Mouse (Mus musculus): ENCODE measurements around the gene Arl4d.

Arl4d gene

GRCm38 (mm10) chr11:101674106-101674505 lies 8.8 kb downstream of the Arl4d start:
- in situ Hi-C loops (cut with MboI; ENCODE audit: low sequenced_read_pairs) = no loop called here

GRCm38 (mm10) chr11:101675349-101675748 lies 10.0 kb downstream of the Arl4d start:
- in situ Hi-C loops (cut with MboI; ENCODE audit: low sequenced_read_pairs) = no loop called here

DNA sequence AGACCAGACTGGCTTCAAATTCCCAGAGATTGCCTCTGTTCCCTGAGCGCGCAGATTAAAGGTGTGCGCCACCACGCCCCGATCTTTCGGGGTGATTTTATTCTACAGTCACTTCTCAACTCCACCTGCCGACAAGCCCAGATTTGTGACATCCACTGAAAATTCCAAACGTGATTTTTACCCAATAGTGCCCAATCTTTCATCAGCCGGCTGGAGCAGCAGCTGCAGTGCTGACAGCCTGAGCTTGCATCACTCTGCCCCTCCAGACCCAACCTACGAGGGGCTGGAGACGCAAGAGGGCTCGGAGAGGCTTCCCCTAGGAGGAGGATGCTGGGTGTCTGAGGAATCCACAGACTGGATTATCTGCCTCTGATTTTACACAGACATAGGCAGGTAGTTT lies 12.3 kb downstream of the Arl4d start:
- in situ Hi-C loops (cut with MboI; ENCODE audit: low sequenced_read_pairs) = no loop called here

DNA sequence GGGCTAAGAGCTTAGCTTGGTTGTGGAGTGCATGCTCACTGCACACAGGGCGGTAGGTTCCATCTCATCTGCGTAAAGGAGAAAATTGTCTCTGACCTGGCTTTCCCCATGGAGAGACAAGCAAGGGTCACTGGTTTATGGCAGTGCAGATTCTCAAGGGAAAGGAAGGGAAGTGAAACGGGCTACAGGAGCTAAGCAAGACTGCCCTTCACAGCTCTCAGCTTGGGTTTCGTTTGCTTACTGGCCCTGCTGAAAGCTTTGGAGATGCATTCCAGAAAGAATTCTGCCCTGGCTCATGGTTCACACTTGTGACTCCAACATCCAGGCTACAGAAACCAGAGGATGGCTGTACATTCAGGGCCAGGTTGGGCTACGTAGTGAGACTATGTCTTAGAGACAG lies 13.4 kb downstream of the Arl4d start:
- in situ Hi-C loops (cut with MboI; ENCODE audit: low sequenced_read_pairs) = no loop called here

DNA sequence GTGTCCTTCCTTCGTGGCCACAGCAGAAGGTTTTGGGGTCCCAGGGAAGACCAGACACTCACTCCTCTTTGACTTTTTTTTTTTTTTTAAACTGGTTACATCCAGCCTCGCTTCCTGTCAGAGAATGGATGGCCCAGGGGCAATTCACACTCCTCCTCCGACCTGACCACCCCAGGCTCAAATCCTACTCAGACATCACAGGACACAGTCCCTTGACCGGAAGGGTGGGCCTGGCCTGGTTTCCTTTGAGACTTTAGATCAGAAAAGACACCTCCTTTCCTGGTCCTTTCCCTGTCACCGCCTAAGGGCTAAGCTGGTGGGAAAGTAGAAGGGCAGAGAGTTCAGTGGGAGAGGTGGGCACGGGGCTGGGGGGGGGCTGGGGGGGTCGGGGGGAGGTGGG lies 14.6 kb downstream of the Arl4d start:
- in situ Hi-C loops (cut with MboI; ENCODE audit: low sequenced_read_pairs) = no loop called here

GRCm38 (mm10) chr11:101680634-101681325 lies 15.4 kb downstream of the Arl4d start:
- in situ Hi-C loops (cut with MboI; ENCODE audit: low sequenced_read_pairs) = no loop called here

DNA sequence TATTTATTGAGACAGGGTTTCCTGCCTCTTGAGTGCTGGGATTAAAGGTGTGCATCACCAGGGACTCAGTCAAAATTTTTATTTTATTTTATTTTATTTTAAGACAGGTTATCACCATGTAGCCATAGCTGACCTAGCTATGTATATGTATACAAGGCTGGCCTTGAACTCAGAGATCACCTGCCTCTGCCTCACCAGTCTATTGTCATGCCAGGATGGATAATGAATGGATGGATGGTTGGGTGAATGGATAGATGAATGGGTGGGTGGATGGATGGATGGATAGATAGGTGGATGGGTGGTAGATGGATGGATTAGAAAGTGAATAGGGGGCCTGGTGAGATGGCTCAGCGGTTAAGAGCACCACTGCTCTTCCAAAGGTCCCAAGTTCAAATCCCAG lies 16.6 kb downstream of the Arl4d start:
- in situ Hi-C loops (cut with MboI; ENCODE audit: low sequenced_read_pairs) = no loop called here

- in situ Hi-C loops (cut with MboI; ENCODE audit: low sequenced_read_pairs) = no loop called here
These were observed 17.1 kb downstream of the Arl4d start for GRCm38 (mm10) chr11:101682410-101682960.

DNA sequence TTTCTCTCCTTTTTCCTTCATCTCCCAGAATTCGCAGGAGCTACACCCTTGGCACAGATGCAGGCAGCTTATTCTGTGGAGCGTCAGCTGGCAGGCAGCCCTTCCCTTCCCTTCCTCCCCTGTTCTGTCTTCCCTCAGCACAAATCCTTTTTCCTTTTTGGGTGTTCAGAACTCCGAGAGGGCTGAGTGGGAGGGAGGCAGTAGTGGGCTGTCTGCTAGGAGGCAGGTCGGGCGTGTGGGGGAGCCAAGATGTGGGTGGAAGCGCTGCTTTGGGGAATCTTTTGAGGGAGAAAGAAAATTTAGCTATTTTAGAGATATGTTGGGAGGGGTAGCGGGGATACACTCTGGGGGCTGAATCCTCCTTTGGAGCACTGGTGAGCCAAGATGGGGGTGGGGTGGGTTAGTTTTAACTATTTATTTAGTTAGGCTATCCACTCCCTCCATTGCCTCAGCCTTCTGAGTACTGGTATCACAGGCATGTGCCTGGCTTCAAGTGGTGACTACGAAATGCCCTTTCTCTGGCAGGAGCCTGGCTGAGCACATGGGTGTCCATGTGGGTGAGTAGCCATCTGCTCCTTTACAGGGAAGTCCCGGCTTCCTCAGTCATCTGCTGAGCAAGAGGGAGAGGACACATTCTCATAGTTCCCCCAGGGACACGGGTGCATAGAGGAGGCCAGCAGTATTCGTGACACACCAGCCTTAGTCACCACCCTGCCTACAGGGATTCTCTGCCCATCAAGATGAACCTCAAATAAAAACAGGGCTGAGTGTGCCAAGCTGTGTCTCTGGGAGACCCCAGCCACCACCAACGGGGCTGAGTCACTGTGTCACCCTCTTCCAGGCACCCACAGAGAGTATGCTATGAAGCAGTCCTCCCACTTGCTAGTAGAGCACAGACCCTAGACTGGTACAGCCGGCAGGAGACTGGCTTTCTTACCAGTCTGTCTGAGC lies 22.3 kb downstream of the Arl4d start:
- in situ Hi-C loops (cut with MboI; ENCODE audit: low sequenced_read_pairs) = no loop called here

GRCm38 (mm10) chr11:101689701-101690113 lies 24.4 kb downstream of the Arl4d start:
- in situ Hi-C loops (cut with MboI; ENCODE audit: low sequenced_read_pairs) = no loop called here

DNA sequence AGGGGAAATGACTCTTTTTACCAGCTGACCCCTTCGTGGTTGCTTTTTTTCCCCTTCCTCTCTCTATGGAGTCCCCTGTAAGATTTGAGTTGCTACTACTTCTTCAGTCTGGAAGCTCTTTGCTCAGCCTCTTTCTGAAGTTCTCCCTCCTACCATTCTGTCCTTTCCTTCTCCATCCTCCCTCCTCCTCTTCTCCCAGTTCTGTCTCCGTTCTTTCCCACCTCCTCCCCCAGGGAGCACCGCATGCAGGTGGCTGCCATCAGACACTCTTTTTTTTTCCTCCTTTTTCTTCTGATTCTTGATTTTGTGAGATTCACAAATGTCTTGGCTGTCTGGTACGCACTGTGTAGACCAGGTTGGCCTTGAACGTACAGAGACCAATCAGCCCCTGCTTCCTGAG lies 25.0 kb downstream of the Arl4d start:
- in situ Hi-C loops (cut with MboI; ENCODE audit: low sequenced_read_pairs) = no loop called here

DNA sequence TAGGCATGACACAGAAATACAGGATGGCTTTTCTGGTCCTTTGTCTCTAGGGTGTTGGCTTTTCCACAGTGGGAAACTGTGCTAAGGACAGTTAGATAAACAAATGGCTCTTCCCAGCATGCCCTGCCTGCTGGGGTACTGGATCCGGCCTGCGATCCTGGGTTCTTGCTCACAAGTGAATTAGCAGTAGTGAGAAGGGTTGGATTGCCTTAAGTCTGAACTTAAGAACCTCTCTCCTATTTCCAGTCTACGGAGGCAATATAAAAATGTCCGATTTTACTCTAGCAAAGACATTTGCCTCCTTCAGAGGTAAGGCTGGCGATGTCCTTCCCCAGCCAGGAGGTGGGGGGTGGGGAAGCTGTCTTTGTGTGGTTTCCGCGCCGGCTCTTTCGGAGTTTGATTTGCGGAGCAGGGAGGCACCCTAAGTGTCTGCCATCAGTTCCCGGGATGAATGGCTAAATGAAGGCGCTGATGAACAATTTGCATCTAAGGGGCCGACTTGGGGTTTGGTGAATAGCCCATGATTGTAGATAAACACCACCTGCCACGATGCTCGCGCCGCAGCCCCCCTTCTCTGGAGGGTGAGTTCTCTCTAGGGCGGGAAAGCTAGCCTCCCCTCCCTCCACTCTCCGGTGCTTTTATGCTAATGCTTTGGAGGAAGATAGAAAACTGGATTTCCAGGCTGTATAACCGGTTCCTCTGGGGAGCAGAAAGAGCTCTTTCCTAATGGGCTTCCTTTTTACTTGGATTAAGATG lies 30.7 kb downstream of the Arl4d start:
- in situ Hi-C loops (cut with MboI; ENCODE audit: low sequenced_read_pairs) = no loop called here

DNA sequence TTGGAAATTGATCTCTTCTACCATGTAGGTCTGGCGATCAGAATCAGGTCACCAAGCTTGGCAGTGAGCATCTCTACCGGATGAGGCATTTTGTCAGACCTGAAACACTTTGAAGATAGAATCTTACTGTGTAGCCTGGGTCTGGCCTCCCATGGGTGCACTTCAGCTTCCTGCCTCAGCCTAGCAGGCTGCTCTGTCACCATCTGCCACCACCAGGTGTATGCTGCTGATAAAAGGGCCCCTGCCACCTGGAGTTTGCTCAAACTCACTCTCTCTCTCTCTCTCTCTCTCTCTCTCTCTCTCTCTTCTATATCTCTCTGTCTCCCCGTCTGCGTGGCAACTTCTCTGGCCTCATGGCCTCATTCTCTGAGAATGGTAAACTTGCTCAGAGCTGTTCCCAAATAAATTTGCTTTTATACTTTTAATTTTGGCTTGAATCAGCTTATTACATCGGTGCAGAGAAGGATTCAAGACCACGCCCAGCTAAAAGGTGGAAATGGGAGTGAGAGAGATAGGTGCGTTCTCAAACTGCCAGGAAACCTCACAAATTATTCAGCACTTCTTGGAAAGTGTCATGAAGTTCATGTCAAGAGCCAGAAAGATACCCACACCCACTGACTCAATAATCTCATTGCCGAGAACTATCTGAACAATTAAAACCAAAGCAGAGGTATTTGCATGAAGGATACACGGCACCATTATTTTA lies 32.0 kb downstream of the Arl4d start:
- in situ Hi-C loops (cut with MboI; ENCODE audit: low sequenced_read_pairs) = no loop called here

DNA sequence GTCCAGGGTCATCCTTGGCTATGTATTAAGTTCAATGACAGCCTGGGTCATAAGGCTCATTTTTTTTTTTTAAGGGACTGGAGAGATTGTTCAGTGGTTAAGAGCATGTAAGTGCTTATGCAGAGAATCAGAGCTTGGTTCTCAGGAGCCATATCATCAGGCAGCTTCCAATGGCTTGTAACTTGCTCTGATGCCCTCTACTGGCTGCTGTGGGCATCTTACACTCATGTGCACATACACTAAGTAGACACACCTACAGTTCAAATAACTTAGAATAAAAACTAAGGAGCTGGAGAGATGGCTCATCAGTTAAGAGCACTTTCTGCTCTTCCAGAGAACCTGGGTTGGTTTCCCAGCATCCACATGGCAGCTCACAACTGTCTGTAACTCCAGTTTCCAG lies 32.8 kb downstream of the Arl4d start:
- in situ Hi-C loops (cut with MboI; ENCODE audit: low sequenced_read_pairs) = no loop called here

GRCm38 (mm10) chr11:101699556-101699955 lies 34.2 kb downstream of the Arl4d start:
- in situ Hi-C loops (cut with MboI; ENCODE audit: low sequenced_read_pairs) = no loop called here

DNA sequence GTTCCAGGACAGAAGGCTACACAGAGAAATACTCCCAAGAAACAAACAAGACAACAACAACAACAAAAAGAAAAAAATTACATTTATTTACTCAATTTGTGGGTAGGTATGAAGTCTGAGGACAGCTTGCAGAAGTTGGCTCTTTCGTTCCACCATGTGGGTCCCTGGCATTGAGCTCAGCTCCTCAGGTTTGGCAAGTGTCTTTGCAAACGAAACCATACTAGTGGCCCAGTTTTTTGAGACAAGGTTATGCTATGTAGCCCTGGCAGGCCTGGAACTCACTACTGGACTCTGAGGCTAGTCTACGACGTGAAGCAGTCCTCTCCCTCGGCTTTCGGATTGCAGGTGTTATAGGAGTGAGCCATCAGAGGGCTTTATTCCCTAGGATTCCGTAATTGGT lies 34.6 kb downstream of the Arl4d start:
- in situ Hi-C loops (cut with MboI; ENCODE audit: low sequenced_read_pairs) = no loop called here

- in situ Hi-C loops (cut with MboI; ENCODE audit: low sequenced_read_pairs) = no loop called here
These were observed 35.1 kb downstream of the Arl4d start for GRCm38 (mm10) chr11:101700446-101700845.

DNA sequence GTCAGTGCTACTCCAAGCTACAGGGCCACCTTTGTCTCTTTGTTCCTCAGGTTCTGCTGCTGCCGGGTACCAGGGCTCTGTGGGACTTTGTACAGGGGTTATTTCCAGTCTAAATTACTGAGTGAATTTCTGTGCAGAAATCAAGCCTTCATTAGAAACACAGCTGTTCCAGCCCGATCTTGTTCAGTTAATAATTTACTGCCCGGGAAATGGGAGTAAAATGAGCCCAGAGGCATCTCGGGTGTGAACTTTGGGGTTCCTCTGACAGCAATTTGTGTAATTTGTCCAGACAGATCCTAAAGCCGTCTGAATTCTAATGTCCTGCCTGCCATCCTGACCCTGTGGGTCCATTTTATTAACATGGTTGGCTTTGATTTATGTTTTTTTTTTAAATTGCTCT lies 38.7 kb downstream of the Arl4d start:
- in situ Hi-C loops (cut with MboI; ENCODE audit: low sequenced_read_pairs) = no loop called here

DNA sequence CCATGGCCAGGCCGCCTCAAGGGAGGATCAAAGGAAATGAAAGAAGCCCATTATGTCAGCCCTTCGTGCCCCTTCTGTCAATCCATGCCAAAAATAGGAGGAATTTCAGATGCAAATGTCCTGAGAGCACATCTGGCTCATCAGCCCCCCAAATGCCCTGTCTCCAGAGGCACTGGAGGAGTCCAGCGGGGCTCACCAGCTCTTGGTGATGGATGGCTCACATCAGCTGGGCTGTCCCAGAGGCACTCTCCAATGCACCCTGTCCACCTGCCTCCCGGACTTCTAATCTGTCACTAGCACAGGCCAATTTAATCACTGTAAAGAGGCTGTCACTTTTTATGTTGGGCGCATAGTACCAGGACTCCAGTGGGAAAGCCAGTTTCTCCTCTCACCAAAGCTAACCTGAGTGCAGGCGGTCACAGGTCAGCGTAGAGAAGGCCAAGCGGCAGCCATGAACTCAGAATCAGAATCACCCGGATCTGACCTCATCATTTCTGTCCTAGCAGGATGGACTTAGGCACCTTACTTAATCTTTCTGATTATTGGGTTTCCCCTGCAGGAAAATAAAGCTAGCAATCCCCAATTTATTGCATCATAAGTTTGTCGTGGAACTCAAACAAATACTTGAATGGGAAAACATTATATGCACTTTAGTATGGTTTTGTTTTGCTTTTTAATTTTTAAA lies 41.6 kb downstream of the Arl4d start:
- in situ Hi-C loops (cut with MboI; ENCODE audit: low sequenced_read_pairs) = no loop called here

GRCm38 (mm10) chr11:101708482-101708881 lies 43.1 kb downstream of the Arl4d start:
- in situ Hi-C loops (cut with MboI; ENCODE audit: low sequenced_read_pairs) = no loop called here
